Mouse (Mus musculus): ENCODE results near the gene Yif1a. TPM values are rescaled to one million over a fixed set of nuclear protein-coding genes. Genes with fewer than 3 reads are reported as not detected.
"Not testable (repeated sequence)": the region's sequence is repeated elsewhere in the genome, so short reads cannot be mapped to it uniquely, and the experiment has no call there.

Yif1a gene
- polyA plus RNA-seq, 1 experiment = 115 TPM

DNA sequence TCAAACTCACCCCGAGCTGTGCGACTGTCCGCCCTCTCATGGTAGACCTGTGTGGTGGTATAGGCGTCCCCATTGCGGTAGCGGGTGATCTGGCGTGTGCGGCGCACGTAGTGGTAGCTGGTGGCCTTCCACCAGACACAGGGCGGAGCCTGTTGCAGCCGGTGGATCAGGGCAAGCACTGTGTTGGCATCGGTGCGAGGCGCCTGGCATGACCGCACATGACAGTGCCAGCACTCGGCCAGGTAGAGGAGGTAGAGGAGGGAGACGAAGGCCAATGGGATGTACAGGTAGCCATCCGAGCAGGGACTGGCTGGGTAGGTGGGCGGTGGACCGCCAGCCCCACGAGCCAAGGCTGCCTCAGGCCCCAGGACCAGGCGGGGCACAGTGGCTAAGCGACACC, 5.7 kb upstream of the Yif1a start:
- H3K27me3 ChIP-seq (ENCODE audit: control insufficient read depth, insufficient read depth, insufficient read length) = no peaks in the 10 kb centered on the region
- H3K79me2 ChIP-seq (ENCODE audit: control insufficient read depth, insufficient read depth) = no peaks in the 10 kb centered on the region
- no peak for TF ChIP-seq POLR2A (IDR thresholded peaks at IDR 0.05; ENCODE audit: insufficient read length, low read depth)
- TF ChIP-seq CEBPB (IDR thresholded peaks at IDR 0.05; ENCODE audit: insufficient read depth, poor library complexity, severe bottlenecking) = no peak
- TF ChIP-seq USF1 (IDR thresholded peaks at IDR 0.05; ENCODE audit: low read depth) = no peak
- TF ChIP-seq REST (IDR thresholded peaks at IDR 0.05; ENCODE audit: insufficient read depth, insufficient read length) = no peak
- TF ChIP-seq TCF3 (IDR thresholded peaks at IDR 0.05; ENCODE audit: insufficient read length, low read depth) = no peak
- no peak for TF ChIP-seq E2F4 (IDR thresholded peaks at IDR 0.05; ENCODE audit: insufficient read depth)
- TF ChIP-seq MYOG (IDR thresholded peaks at IDR 0.05; ENCODE audit: control insufficient read depth in 1 of 3, insufficient read depth in 1 of 3, insufficient read length in 2 of 3, low read depth in 2 of 3) = no peak
- TF ChIP-seq SRF (IDR thresholded peaks at IDR 0.05; ENCODE audit: control insufficient read depth, insufficient read length, low read depth) = no peak
- TF ChIP-seq POLR2AphosphoS2 (IDR thresholded peaks at IDR 0.05; ENCODE audit: insufficient read length, low read depth) = no peak
- no peak for TF ChIP-seq MAX (IDR thresholded peaks at IDR 0.05; ENCODE audit: low read depth)
- no peak for TF ChIP-seq MYOD1 (IDR thresholded peaks at IDR 0.05; ENCODE audit: control insufficient read depth in 1 of 3, insufficient read length in 2 of 3, low read depth in 2 of 3)
- no peak for TF ChIP-seq TCF12 (IDR thresholded peaks at IDR 0.05; ENCODE audit: insufficient read depth, poor library complexity, severe bottlenecking)
- no peak overlapping the region for H3ac ChIP-seq (ENCODE audit: control insufficient read depth, insufficient read length)
- H3K36me3 ChIP-seq (ENCODE audit: control insufficient read depth, insufficient read depth) = no peaks in the 10 kb centered on the region
- no peak overlapping the region for H3K4me3 ChIP-seq
- H3K4me2 ChIP-seq (ENCODE audit: low read depth) = no peak overlapping the region

DNA sequence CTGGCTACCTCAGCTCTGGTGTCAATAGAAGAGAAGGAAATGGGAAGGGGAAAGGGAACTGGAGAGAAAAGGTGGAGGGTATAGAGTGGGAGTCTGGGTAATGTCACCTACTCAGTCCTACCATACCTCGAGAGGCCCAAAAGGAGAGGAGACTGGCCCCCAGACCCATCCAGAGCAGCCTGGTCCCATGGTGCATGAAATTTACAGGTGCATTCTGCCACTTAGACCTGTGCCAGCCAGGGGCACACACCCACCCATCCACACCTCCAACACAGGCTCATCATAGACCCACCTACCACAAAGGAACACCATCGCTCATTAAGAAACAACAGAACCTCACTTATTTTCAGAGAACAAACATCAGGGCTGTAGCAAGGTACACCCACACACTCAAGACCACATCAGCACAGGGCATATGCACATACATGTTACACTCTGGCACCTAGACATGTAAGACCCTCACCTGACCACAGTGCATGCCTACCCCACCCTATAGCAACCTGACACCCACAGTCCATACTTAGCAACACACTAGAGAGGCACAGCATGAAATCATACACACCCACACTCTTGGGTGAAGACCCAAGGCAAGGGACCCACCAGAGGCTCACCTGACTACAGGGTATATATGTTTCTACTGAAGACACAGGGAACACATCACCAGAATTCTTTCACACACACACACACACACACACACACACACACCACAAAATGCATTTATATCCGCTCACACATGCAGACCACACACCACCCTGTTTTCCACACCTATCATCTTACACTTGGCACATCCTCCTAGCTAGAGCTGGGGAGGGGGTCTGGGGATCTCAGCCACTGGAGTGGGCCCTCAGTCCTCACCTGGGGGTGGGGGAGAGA, 4.1 kb upstream of the Yif1a start:
- Histone ChIP-seq H3K36me3 (ENCODE audit: control insufficient read depth, insufficient read depth) (no peaks in the 10 kb centered on the region), H3K79me2 (ENCODE audit: control insufficient read depth, insufficient read depth) (no peaks in the 10 kb centered on the region), H3K27me3 (ENCODE audit: control insufficient read depth, insufficient read depth, insufficient read length) (no peaks in the 10 kb centered on the region), H3ac (ENCODE audit: control insufficient read depth, insufficient read length) (peak overlapping the region; percentile 57), H3K4me3 (peak overlapping the region; percentile 53), H3K4me2 (ENCODE audit: low read depth) (peak overlapping the region; percentile 95)
- no peak for TF ChIP-seq USF1 (IDR thresholded peaks at IDR 0.05; ENCODE audit: low read depth)
- TF ChIP-seq E2F4 (IDR thresholded peaks at IDR 0.05; ENCODE audit: insufficient read depth) = no peak
- TF ChIP-seq POLR2A (IDR thresholded peaks at IDR 0.05; ENCODE audit: insufficient read length, low read depth) = no peak
- TF ChIP-seq POLR2AphosphoS2 (IDR thresholded peaks at IDR 0.05; ENCODE audit: insufficient read length, low read depth) = no peak
- no peak for TF ChIP-seq TCF3 (IDR thresholded peaks at IDR 0.05; ENCODE audit: insufficient read length, low read depth)
- no peak for TF ChIP-seq SRF (IDR thresholded peaks at IDR 0.05; ENCODE audit: control insufficient read depth, insufficient read length, low read depth)
- no peak for TF ChIP-seq MYOG (IDR thresholded peaks at IDR 0.05; ENCODE audit: control insufficient read depth in 1 of 3, insufficient read depth in 1 of 3, insufficient read length in 2 of 3, low read depth in 2 of 3)
- no peak for TF ChIP-seq CEBPB (IDR thresholded peaks at IDR 0.05; ENCODE audit: insufficient read depth, poor library complexity, severe bottlenecking)
- TF ChIP-seq MYOD1 (IDR thresholded peaks at IDR 0.05; ENCODE audit: control insufficient read depth in 1 of 3, insufficient read length in 2 of 3, low read depth in 2 of 3) = no peak
- TF ChIP-seq TCF12 (IDR thresholded peaks at IDR 0.05; ENCODE audit: insufficient read depth, poor library complexity, severe bottlenecking) = no peak
- TF ChIP-seq MAX (IDR thresholded peaks at IDR 0.05; ENCODE audit: low read depth) = no peak
- TF ChIP-seq REST (IDR thresholded peaks at IDR 0.05; ENCODE audit: insufficient read depth, insufficient read length) = no peak

DNA sequence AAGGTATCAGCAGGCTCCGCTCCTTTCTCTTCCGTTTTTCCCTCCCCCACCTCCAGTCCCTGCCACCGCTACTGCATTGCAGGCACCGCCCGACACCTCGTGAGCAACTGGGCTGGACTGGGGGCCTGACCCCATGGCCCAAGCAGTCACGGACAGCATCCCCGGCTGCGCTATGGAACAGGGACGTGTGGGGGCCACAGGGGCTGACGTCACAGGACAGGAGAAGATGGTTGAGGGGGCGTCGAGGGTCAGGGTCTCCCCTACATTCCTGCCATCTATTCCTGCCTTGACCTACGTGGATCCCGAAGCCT, 3.5 kb upstream of the Yif1a start:
- Histone ChIP-seq H3K4me3 (peak overlapping the region; percentile 53), H3K27me3 (ENCODE audit: control insufficient read depth, insufficient read depth, insufficient read length) (no peaks in the 10 kb centered on the region), H3ac (ENCODE audit: control insufficient read depth, insufficient read length) (peak overlapping the region; percentile 57)

DNA sequence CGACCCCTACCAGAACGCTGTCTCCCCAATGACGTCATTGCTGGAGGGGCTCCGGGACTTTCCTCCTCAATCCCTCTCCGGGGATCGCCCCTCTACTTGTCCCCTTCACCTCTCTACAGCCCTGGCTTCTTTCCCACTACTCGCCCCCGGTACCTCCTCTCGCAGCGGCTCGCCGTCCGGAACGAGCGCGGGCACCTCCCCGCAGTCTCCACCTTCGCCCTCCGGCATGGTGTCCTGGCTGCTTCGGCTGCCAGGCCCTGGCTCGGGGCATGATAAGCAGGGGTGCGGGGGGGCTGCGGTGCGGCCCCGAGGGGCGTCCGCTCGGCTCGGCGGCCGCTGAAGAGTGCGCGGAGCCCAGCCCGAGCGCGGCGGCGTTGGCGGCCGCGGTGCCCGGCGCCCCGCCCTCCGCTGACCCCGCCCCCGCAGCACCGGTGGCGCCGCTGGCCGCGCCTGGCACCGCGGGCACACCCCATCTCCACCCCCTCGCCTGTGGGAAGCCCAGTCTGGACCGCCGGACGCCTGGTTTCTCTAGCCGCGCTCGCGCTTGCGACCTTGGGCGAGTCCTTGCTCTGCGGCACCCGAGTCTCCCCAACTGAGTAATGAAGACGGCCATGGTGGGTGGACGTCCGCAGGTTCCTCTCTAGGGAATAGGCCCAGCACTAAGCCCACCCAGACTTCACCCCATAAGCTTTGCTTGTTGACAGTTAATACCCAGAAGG, 3.0 kb upstream of the Yif1a start, which contains the start of gene Tmem151a:
TSS of gene Tmem151a (minus strand) at position 387 of the 719 bp plus-strand sequence.
- H3K27me3 ChIP-seq (ENCODE audit: control insufficient read depth, insufficient read depth, insufficient read length) = no peaks in the 10 kb centered on the region
- no peaks in the 10 kb centered on the region for H3K79me2 ChIP-seq (ENCODE audit: control insufficient read depth, insufficient read depth)
- peak within 1 kb of the TSS; percentile 95 for H3K4me2 ChIP-seq (ENCODE audit: low read depth)
- TF ChIP-seq USF1 (IDR thresholded peaks at IDR 0.05; ENCODE audit: low read depth) = no peak
- TF ChIP-seq MYOG (IDR thresholded peaks at IDR 0.05; ENCODE audit: control insufficient read depth in 1 of 3, insufficient read depth in 1 of 3, insufficient read length in 2 of 3, low read depth in 2 of 3) = no peak
- peak; percentile 75 for TF ChIP-seq POLR2A (IDR thresholded peaks at IDR 0.05; ENCODE audit: insufficient read length, low read depth)
- no peak for TF ChIP-seq MAX (IDR thresholded peaks at IDR 0.05; ENCODE audit: low read depth)
- TF ChIP-seq TCF3 (IDR thresholded peaks at IDR 0.05; ENCODE audit: insufficient read length, low read depth) = no peak
- no peak for TF ChIP-seq TCF12 (IDR thresholded peaks at IDR 0.05; ENCODE audit: insufficient read depth, poor library complexity, severe bottlenecking)
- TF ChIP-seq E2F4 (IDR thresholded peaks at IDR 0.05; ENCODE audit: insufficient read depth) = no peak
- TF ChIP-seq REST (IDR thresholded peaks at IDR 0.05; ENCODE audit: insufficient read depth, insufficient read length) = no peak
- no peak for TF ChIP-seq SRF (IDR thresholded peaks at IDR 0.05; ENCODE audit: control insufficient read depth, insufficient read length, low read depth)
- TF ChIP-seq MYOD1 (IDR thresholded peaks at IDR 0.05; ENCODE audit: control insufficient read depth in 1 of 3, insufficient read length in 2 of 3, low read depth in 2 of 3) = peak in 1 of 3 experiments; percentile 4
- TF ChIP-seq POLR2AphosphoS2 (IDR thresholded peaks at IDR 0.05; ENCODE audit: insufficient read length, low read depth) = peak; percentile 60
- TF ChIP-seq CEBPB (IDR thresholded peaks at IDR 0.05; ENCODE audit: insufficient read depth, poor library complexity, severe bottlenecking) = no peak
- peak within 1 kb of the TSS; percentile 57 for H3ac ChIP-seq (ENCODE audit: control insufficient read depth, insufficient read length)
- peak within 1 kb of the TSS; percentile 53 for H3K4me3 ChIP-seq
- no peaks in the 10 kb centered on the region for H3K36me3 ChIP-seq (ENCODE audit: control insufficient read depth, insufficient read depth)

More for the DNA sequence above, 3.5 kb upstream of the Yif1a start:
- TF ChIP-seq TCF3 (IDR thresholded peaks at IDR 0.05; ENCODE audit: insufficient read length, low read depth) (no peak), E2F4 (IDR thresholded peaks at IDR 0.05; ENCODE audit: insufficient read depth) (no peak), POLR2AphosphoS2 (IDR thresholded peaks at IDR 0.05; ENCODE audit: insufficient read length, low read depth) (no peak), MAX (IDR thresholded peaks at IDR 0.05; ENCODE audit: low read depth) (no peak), MYOG (IDR thresholded peaks at IDR 0.05; ENCODE audit: control insufficient read depth in 1 of 3, insufficient read depth in 1 of 3, insufficient read length in 2 of 3, low read depth in 2 of 3) (peak in 1 of 3 experiments; percentile 26), USF1 (IDR thresholded peaks at IDR 0.05; ENCODE audit: low read depth) (no peak), SRF (IDR thresholded peaks at IDR 0.05; ENCODE audit: control insufficient read depth, insufficient read length, low read depth) (no peak), CEBPB (IDR thresholded peaks at IDR 0.05; ENCODE audit: insufficient read depth, poor library complexity, severe bottlenecking) (no peak), TCF12 (IDR thresholded peaks at IDR 0.05; ENCODE audit: insufficient read depth, poor library complexity, severe bottlenecking) (no peak), REST (IDR thresholded peaks at IDR 0.05; ENCODE audit: insufficient read depth, insufficient read length) (no peak), POLR2A (IDR thresholded peaks at IDR 0.05; ENCODE audit: insufficient read length, low read depth) (peak; percentile 14), MYOD1 (IDR thresholded peaks at IDR 0.05; ENCODE audit: control insufficient read depth in 1 of 3, insufficient read length in 2 of 3, low read depth in 2 of 3) (peak in 1 of 3 experiments; percentile 0)
- H3K79me2 ChIP-seq (ENCODE audit: control insufficient read depth, insufficient read depth) = no peaks in the 10 kb centered on the region
- no peaks in the 10 kb centered on the region for H3K36me3 ChIP-seq (ENCODE audit: control insufficient read depth, insufficient read depth)
- peak overlapping the region; percentile 95 for H3K4me2 ChIP-seq (ENCODE audit: low read depth)

DNA sequence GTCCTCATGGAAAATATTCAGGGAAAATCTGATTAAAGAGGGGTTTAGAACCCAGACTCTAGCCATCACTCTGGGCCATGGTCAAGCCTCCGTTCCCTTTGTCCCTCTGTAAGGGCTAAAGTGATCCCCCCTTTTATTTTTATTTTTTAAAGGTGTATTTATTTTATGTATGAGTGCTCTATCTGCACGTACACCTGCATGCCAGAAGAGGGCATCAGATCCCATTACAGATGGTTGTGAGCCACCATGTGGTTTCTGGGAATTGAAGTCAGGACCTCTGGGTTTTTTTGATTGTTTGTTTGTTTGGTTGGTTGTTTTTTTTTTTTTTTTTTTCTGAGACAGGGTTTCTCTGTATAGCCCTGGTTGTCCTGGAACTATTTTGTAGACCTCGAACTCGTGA, 1.8 kb upstream of the Yif1a start:
- not testable (repeated sequence) for H3ac ChIP-seq (ENCODE audit: control insufficient read depth, insufficient read length); H3K27me3 ChIP-seq (ENCODE audit: control insufficient read depth, insufficient read depth, insufficient read length); H3K36me3 ChIP-seq (ENCODE audit: control insufficient read depth, insufficient read depth); H3K4me2 ChIP-seq (ENCODE audit: low read depth); H3K79me2 ChIP-seq (ENCODE audit: control insufficient read depth, insufficient read depth)
- peak overlapping the region; percentile 53 for H3K4me3 ChIP-seq
